Mouse (Mus musculus): ENCODE measurements around the gene Tln1. TPM values are rescaled to one million over a fixed set of nuclear protein-coding genes. Genes with fewer than 3 reads are reported as not detected.

Tln1 gene
- polyA plus RNA-seq, 1 experiment from 2014 or later = 60.4 TPM

- no peak overlapping the region for H3K4me3 ChIP-seq (ENCODE audit: low read depth, low read length)
- H3K27ac ChIP-seq (ENCODE audit: low read depth, low read length) = no peak overlapping the region
- no peak overlapping the region for H3K9ac ChIP-seq (ENCODE audit: low read depth, low read length)
- no peaks in the 10 kb centered on the region for H3K36me3 ChIP-seq (ENCODE audit: control insufficient read depth, insufficient read depth, low read length)
- 83% methylated on average over 3 of the region's 3 CpGs for whole genome bisulfite sequencing
- no peak for DNase-seq (ENCODE audit: low spot score)
- H3K4me1 ChIP-seq (replicated peaks; ENCODE audit: control insufficient read depth, insufficient read depth, low read length) = no peaks in the 10 kb centered on the region
- H3K4me2 ChIP-seq (replicated peaks; ENCODE audit: low read depth, low read length) = no peak overlapping the region
- no peaks in the 10 kb centered on the region for H3K9me3 ChIP-seq (ENCODE audit: control insufficient read depth, low read length)
- H3K27me3 ChIP-seq (ENCODE audit: control insufficient read depth, insufficient read depth, low read length) = no peaks in the 10 kb centered on the region
- no peak for ATAC-seq (ENCODE audit: low FRiP score)
Measured at GRCm38 (mm10) chr4:43591961-43592360, 29.5 kb upstream of the Tln1 start.

DNA sequence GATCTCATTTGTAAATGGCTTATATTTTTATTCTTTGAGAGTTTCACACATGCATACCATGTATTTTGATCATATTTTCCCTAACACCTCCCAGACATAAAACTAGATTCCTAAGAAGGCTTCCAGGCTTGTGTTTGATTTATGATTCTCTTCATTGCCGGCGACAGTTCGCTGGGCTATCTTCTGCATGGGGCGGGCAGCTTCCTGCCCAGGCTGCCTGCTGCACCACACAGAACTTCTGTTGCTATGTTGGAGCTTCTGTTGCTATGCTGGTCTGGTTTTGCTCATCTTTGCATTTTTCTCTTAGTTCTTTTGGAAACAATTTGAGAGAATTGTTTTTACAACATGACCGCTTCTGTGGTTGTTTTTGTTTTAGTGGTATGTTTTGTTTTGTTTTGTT, 29.1 kb upstream of the Tln1 start:
- H3K36me3 ChIP-seq (ENCODE audit: control insufficient read depth, insufficient read depth, low read length) = no peaks in the 10 kb centered on the region
- 89% methylated on average over 5 of the region's 5 CpGs for WGBS
- DNase-seq (ENCODE audit: low spot score) (no peak), ATAC-seq (ENCODE audit: low FRiP score) (no peak)
- no peak overlapping the region for H3K27ac ChIP-seq (ENCODE audit: low read depth, low read length)
- no peaks in the 10 kb centered on the region for H3K4me1 ChIP-seq (replicated peaks; ENCODE audit: control insufficient read depth, insufficient read depth, low read length)
- no peak overlapping the region for H3K9ac ChIP-seq (ENCODE audit: low read depth, low read length)
- H3K27me3 ChIP-seq (ENCODE audit: control insufficient read depth, insufficient read depth, low read length) = no peaks in the 10 kb centered on the region
- no peak overlapping the region for H3K4me2 ChIP-seq (replicated peaks; ENCODE audit: low read depth, low read length)
- no peak overlapping the region for H3K4me3 ChIP-seq (ENCODE audit: low read depth, low read length)
- no peaks in the 10 kb centered on the region for H3K9me3 ChIP-seq (ENCODE audit: control insufficient read depth, low read length)

GRCm38 (mm10) chr4:43587681-43588080, 25.2 kb upstream of the Tln1 start:
- WGBS = 66% methylated on average over 7 of the region's 7 CpGs
- Histone ChIP-seq H3K27ac (ENCODE audit: low read depth, low read length) (no peak overlapping the region), H3K4me1 (replicated peaks; ENCODE audit: control insufficient read depth, insufficient read depth, low read length) (no peaks in the 10 kb centered on the region), H3K27me3 (ENCODE audit: control insufficient read depth, insufficient read depth, low read length) (no peaks in the 10 kb centered on the region), H3K9me3 (ENCODE audit: control insufficient read depth, low read length) (no peaks in the 10 kb centered on the region), H3K4me2 (replicated peaks; ENCODE audit: low read depth, low read length) (no peak overlapping the region), H3K4me3 (ENCODE audit: low read depth, low read length) (no peak overlapping the region), H3K36me3 (ENCODE audit: control insufficient read depth, insufficient read depth, low read length) (0 out of 2 replicates have a peak, but pooled peaks cover 3% of the 10 kb centered on the region), H3K9ac (ENCODE audit: low read depth, low read length) (no peak overlapping the region)
- DNase-seq (ENCODE audit: low spot score) (no peak), ATAC-seq (ENCODE audit: low FRiP score) (no peak)

- no peak overlapping the region for H3K27ac ChIP-seq (ENCODE audit: low read depth, low read length)
- WGBS = 76% methylated on average over 8 of the region's 8 CpGs
- peak; percentile 40; the same call in 1 of the 2 replicates for ATAC-seq (ENCODE audit: low FRiP score)
Measured at GRCm38 (mm10) chr4:43586411-43586810, 23.9 kb upstream of the Tln1 start.

DNA sequence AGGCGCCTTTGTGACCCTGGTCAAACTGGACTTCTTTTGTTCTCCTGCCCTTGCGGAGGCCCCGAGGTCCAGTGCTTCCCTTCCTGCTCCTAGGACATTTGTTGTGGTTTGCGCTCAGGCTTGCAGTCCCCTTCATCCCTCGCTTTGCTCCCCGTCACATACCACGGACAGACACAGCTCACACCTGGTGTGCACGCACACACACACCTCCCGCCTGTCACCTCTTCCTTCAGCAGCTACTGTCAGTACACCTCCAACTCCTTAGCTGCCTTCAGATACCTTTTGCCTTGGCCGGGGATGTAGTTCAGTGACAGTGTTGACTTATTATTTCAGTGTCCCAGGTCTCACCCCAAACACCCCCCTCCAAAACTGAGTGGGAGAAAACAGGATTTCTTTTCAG, 23.2 kb upstream of the Tln1 start:
- ATAC-seq (ENCODE audit: low FRiP score) = no peak
- Histone ChIP-seq H3K4me1 (replicated peaks; ENCODE audit: control insufficient read depth, insufficient read depth, low read length) (no peaks in the 10 kb centered on the region), H3K27me3 (ENCODE audit: control insufficient read depth, insufficient read depth, low read length) (no peaks in the 10 kb centered on the region), H3K9me3 (ENCODE audit: control insufficient read depth, low read length) (no peaks in the 10 kb centered on the region), H3K27ac (ENCODE audit: low read depth, low read length) (no peak overlapping the region), H3K36me3 (ENCODE audit: control insufficient read depth, insufficient read depth, low read length) (0 out of 2 replicates have a peak, but pooled peaks cover 5% of the 10 kb centered on the region), H3K4me3 (ENCODE audit: low read depth, low read length) (no peak overlapping the region), H3K4me2 (replicated peaks; ENCODE audit: low read depth, low read length) (no peak overlapping the region), H3K9ac (ENCODE audit: low read depth, low read length) (no peak overlapping the region)
- no peak for DNase-seq (ENCODE audit: low spot score)
- 47% methylated on average over 10 of the region's 10 CpGs for WGBS

More at GRCm38 (mm10) chr4:43586411-43586810, 23.9 kb upstream of the Tln1 start:
- Histone ChIP-seq H3K4me1 (replicated peaks; ENCODE audit: control insufficient read depth, insufficient read depth, low read length) (no peaks in the 10 kb centered on the region), H3K36me3 (ENCODE audit: control insufficient read depth, insufficient read depth, low read length) (0 out of 2 replicates have a peak, but pooled peaks cover 5% of the 10 kb centered on the region), H3K4me3 (ENCODE audit: low read depth, low read length) (no peak overlapping the region), H3K9me3 (ENCODE audit: control insufficient read depth, low read length) (no peaks in the 10 kb centered on the region), H3K27me3 (ENCODE audit: control insufficient read depth, insufficient read depth, low read length) (no peaks in the 10 kb centered on the region), H3K4me2 (replicated peaks; ENCODE audit: low read depth, low read length) (no peak overlapping the region), H3K9ac (ENCODE audit: low read depth, low read length) (no peak overlapping the region)
- DNase-seq (ENCODE audit: low spot score) = no peak

DNA sequence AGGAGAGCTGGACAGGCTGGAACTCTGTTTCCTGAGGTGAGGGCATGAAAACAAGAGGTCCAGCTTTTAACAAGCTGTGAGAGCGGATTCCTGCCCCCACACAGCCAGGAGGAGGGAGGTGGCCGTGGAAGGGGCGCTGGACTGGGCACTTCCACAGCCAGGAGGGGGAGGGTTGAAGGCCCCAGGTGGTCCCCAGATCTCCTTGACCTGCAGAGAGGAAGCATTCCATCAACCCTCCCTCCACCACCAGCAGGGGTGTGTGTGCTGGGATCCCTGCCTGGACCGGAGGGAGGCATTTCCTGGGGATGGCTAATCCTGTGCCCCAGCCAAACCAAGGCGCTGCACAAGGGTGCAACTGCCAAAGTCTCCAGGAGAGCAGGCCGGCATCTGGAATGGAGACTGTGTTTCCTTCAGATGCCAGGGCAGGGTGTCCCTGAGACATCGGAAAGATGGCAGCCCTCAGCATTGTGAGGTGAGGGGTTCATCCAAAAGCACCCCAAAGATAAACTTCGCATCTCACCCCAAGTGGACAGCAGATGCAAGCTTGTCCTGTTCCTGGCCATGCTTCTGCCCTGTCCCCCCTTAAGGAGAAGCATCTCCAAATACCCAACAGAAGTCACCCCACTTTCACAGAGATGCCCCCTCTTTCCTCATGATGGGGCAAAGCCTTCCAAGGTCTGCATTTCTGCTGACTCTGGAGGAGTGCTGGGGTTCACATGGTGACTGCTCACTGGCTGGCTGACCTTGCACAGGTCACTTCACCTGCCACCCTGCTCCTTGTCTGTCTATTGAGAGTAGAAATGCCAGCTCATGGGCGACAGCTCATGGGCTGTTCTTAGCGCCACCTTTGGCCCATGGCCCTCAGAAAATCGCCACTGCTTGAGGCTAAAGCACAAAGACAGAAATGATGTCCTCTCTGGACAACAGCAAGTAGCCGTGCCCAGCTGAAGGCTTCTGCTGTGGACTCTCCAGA, 22.2 kb upstream of the Tln1 start, which contains the start of gene Msmp:
Msmp (minus strand) TSS at position 51 of the 973 bp plus-strand sequence.
- Histone ChIP-seq H3K4me1 (replicated peaks; ENCODE audit: control insufficient read depth, insufficient read depth, low read length) (no peaks in the 10 kb centered on the region), H3K4me2 (replicated peaks; ENCODE audit: low read depth, low read length) (no peak within 1 kb of the TSS), H3K9ac (ENCODE audit: low read depth, low read length) (no peak within 1 kb of the TSS), H3K4me3 (ENCODE audit: low read depth, low read length) (no peak within 1 kb of the TSS), H3K27ac (ENCODE audit: low read depth, low read length) (no peak within 1 kb of the TSS), H3K27me3 (ENCODE audit: control insufficient read depth, insufficient read depth, low read length) (no peaks in the 10 kb centered on the region), H3K9me3 (ENCODE audit: control insufficient read depth, low read length) (no peaks in the 10 kb centered on the region), H3K36me3 (ENCODE audit: control insufficient read depth, insufficient read depth, low read length) (0 out of 2 replicates have a peak, but pooled peaks cover 5% of the 10 kb centered on the region)
- ATAC-seq (ENCODE audit: low FRiP score) (no peak), DNase-seq (ENCODE audit: low spot score) (no peak)
- WGBS = 67% methylated on average over 12 of the region's 12 CpGs

DNA sequence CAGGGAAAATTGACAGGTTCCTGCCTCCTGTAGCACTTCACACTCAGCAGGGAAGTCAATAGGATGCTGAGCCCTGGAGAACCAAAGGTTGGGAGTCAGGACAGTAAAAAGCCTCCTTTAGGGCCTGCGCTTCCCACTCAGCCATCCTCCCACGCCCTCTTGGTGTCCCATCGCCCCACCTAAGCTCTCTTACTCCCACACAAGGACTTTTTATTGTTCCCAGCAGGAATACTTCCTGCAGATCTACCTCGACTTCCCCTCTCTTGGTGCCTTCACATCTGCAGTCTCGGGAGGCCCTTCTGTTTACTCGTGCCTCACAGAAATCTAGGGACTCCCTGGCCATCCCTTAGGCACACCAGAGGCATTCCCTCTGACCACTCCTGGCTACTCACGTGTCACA, 20.9 kb upstream of the Tln1 start:
- DNase-seq (ENCODE audit: low spot score) = no peak
- H3K27ac ChIP-seq (ENCODE audit: low read depth, low read length) = no peak overlapping the region
- no peak overlapping the region for H3K4me2 ChIP-seq (replicated peaks; ENCODE audit: low read depth, low read length)
- H3K36me3 ChIP-seq (ENCODE audit: control insufficient read depth, insufficient read depth, low read length) = 0 out of 2 replicates have a peak, but pooled peaks cover 5% of the 10 kb centered on the region
- no peaks in the 10 kb centered on the region for H3K4me1 ChIP-seq (replicated peaks; ENCODE audit: control insufficient read depth, insufficient read depth, low read length)
- H3K4me3 ChIP-seq (ENCODE audit: low read depth, low read length) = no peak overlapping the region
- no peak overlapping the region for H3K9ac ChIP-seq (ENCODE audit: low read depth, low read length)
- ATAC-seq (ENCODE audit: low FRiP score) = no peak
- WGBS = 62% methylated on average over 7 of the region's 7 CpGs
- no peaks in the 10 kb centered on the region for H3K27me3 ChIP-seq (ENCODE audit: control insufficient read depth, insufficient read depth, low read length)
- no peaks in the 10 kb centered on the region for H3K9me3 ChIP-seq (ENCODE audit: control insufficient read depth, low read length)

GRCm38 (mm10) chr4:43582241-43582640, 19.8 kb upstream of the Tln1 start:
- H3K27me3 ChIP-seq (ENCODE audit: control insufficient read depth, insufficient read depth, low read length) = no peaks in the 10 kb centered on the region
- no peak overlapping the region for H3K4me2 ChIP-seq (replicated peaks; ENCODE audit: low read depth, low read length)
- no peak overlapping the region for H3K27ac ChIP-seq (ENCODE audit: low read depth, low read length)
- ATAC-seq (ENCODE audit: low FRiP score) (no peak), DNase-seq (ENCODE audit: low spot score) (no peak)
- H3K9me3 ChIP-seq (ENCODE audit: control insufficient read depth, low read length) = no peaks in the 10 kb centered on the region
- no peak overlapping the region for H3K4me3 ChIP-seq (ENCODE audit: low read depth, low read length)
- peaks cover 4% of the 10 kb centered on the region; the same call in 1 of the 2 replicates for H3K4me1 ChIP-seq (replicated peaks; ENCODE audit: control insufficient read depth, insufficient read depth, low read length)
- H3K36me3 ChIP-seq (ENCODE audit: control insufficient read depth, insufficient read depth, low read length) = 0 out of 2 replicates have a peak, but pooled peaks cover 5% of the 10 kb centered on the region
- WGBS = 94% methylated on average over 5 of the region's 5 CpGs
- no peak overlapping the region for H3K9ac ChIP-seq (ENCODE audit: low read depth, low read length)
